9 mouse cellular contexts compared by ENCODE assay signal in genomic region chr2:11429538-11429937, GRCm38 (mm10).
DNase-seq lines count a peak whose midpoint lies in the region; TF ChIP-seq lines count a peak whose summit lies in the region.
"Had no signal": no experiment of that assay in that cellular context is flagged by ENCODE, and none has a peak within 500 bp of the region (broad histone marks: within the 10 kb centered on the region; RNA-seq: fewer than 3 reads in every experiment).

No protein-coding gene starts in this region.

- H3K4me3 ChIP-seq in left cerebral cortex, adult 2 months, result no peak overlapping the region
- H3K4me3 ChIP-seq: erythroblast, embryonic 14.5 days had no signal

- no peak for TF ChIP-seq CTCF in left cerebral cortex, adult 2 months (IDR thresholded peaks at IDR 0.05)

- intact Hi-C loops in left cerebral cortex, adult 2 months (cut with DNase I), result no loop called here

- peak; percentile 66 for DNase-seq in MEL-GATA-1-ER (ENCODE audit: extremely low read depth, low read depth)
- peak; percentile 8 for DNase-seq in c-Kit-positive CD71-positive TER-119-positive erythroid progenitor cells, embryonic 14.5 days (ENCODE audit: low spot score)
- peak; percentile 56 for DNase-seq in gastrocnemius, postnatal 10 days
- DNase-seq in induced T-regulatory cell, adult 2 months (ENCODE audit: low read depth), result peak; percentile 49
- DNase-seq in left cerebral cortex, adult 2 months (ENCODE audit: extremely low spot score in 1 of 2, low spot score in 2 of 2), result peak; percentile 70 to 78
- DNase-seq in lung, postnatal 36 days, result peak; percentile 93
- DNase-seq in right cerebral cortex, postnatal 10 days (ENCODE audit: low spot score in 2 of 2), result peak; percentile 66 to 77
- no peak for DNase-seq in cerebellum, postnatal 14 days

- peak overlapping the region; percentile 54; the same call in 1 of the 2 replicates for H3K27ac ChIP-seq in left cerebral cortex, adult 2 months

Comparison
In these comparisons a context has a peak if more than half of its experiments do, and no peak if none do; other contexts are left out.
1. DNase-seq: peak in MEL-GATA-1-ER (single experiment), c-Kit-positive CD71-positive TER-119-positive erythroid progenitor cells, embryonic 14.5 days (single experiment), gastrocnemius, postnatal 10 days (single experiment), induced T-regulatory cell, adult 2 months (single experiment), left cerebral cortex, adult 2 months (2 of 2), lung, postnatal 36 days (single experiment) and right cerebral cortex, postnatal 10 days (2 of 2); none in cerebellum, postnatal 14 days (0 of 2).